Mouse (Mus musculus): ENCODE measurements at regions not wholly inside any gene's neighbourhood (a gene's known extent, or its start where the extent isn't known, plus 50 kb on each side); places are given as distances from the start of the nearest gene placed in this dataset.
A peak's percentile ranks its signal among the peaks of the same experiment; 100 is the strongest.

GRCm38 (mm10) chr6:47649451-47649931 lies 54.4 kb upstream of the Ezh2 start:
- Histone ChIP-seq H3K4me2 (replicated peaks; ENCODE audit: low read depth) (no peak overlapping the region), H3K36me3 (ENCODE audit: control insufficient read depth, insufficient read depth) (no peaks in the 10 kb centered on the region), H3K27ac (ENCODE audit: low read depth, low read length) (no peak overlapping the region), H3K27me3 (replicated peaks; ENCODE audit: control insufficient read depth, insufficient read depth, low read length) (no peaks in the 10 kb centered on the region), H3K4me1 (replicated peaks; ENCODE audit: control insufficient read depth, insufficient read depth, low read length) (no peaks in the 10 kb centered on the region), H3K4me3 (ENCODE audit: low read depth, low read length) (no peak overlapping the region), H3K9me3 (ENCODE audit: control insufficient read depth) (no peaks in the 10 kb centered on the region), H3K9ac (ENCODE audit: low read depth, low read length) (no peak overlapping the region)
- no peak for ATAC-seq
- WGBS = 68% methylated on average over 5 of the region's 5 CpGs
- no peak for TF ChIP-seq CTCF (IDR thresholded peaks at IDR 0.05; ENCODE audit: low read depth)

GRCm38 (mm10) chr6:47648899-47649298 lies 53.8 kb upstream of the Ezh2 start:
- WGBS = 91% methylated on average over 4 of the region's 5 CpGs
- H3K4me1 ChIP-seq (replicated peaks; ENCODE audit: control insufficient read depth, insufficient read depth, low read length) = no peaks in the 10 kb centered on the region
- H3K36me3 ChIP-seq (ENCODE audit: control insufficient read depth, insufficient read depth) = no peaks in the 10 kb centered on the region
- H3K9me3 ChIP-seq (ENCODE audit: control insufficient read depth) = no peaks in the 10 kb centered on the region
- no peak overlapping the region for H3K9ac ChIP-seq (ENCODE audit: low read depth, low read length)
- no peak for ATAC-seq
- no peak for TF ChIP-seq CTCF (IDR thresholded peaks at IDR 0.05; ENCODE audit: low read depth)
- no peak overlapping the region for H3K27ac ChIP-seq (ENCODE audit: low read depth, low read length)
- no peak overlapping the region for H3K4me3 ChIP-seq (ENCODE audit: low read depth, low read length)
- no peak overlapping the region for H3K4me2 ChIP-seq (replicated peaks; ENCODE audit: low read depth)
- H3K27me3 ChIP-seq (replicated peaks; ENCODE audit: control insufficient read depth, insufficient read depth, low read length) = no peaks in the 10 kb centered on the region

- Histone ChIP-seq H3K36me3 (ENCODE audit: control insufficient read depth, insufficient read depth) (no peaks in the 10 kb centered on the region), H3K4me2 (replicated peaks; ENCODE audit: low read depth) (no peak overlapping the region), H3K9me3 (ENCODE audit: control insufficient read depth) (no peaks in the 10 kb centered on the region), H3K9ac (ENCODE audit: low read depth, low read length) (no peak overlapping the region), H3K4me1 (replicated peaks; ENCODE audit: control insufficient read depth, insufficient read depth, low read length) (no peaks in the 10 kb centered on the region), H3K27me3 (replicated peaks; ENCODE audit: control insufficient read depth, insufficient read depth, low read length) (no peaks in the 10 kb centered on the region), H3K27ac (ENCODE audit: low read depth, low read length) (no peak overlapping the region), H3K4me3 (ENCODE audit: low read depth, low read length) (no peak overlapping the region)
- TF ChIP-seq CTCF (IDR thresholded peaks at IDR 0.05; ENCODE audit: low read depth) = no peak
- WGBS = 91% methylated on average over 7 of the region's 7 CpGs
- ATAC-seq = no peak
These were observed 53.2 kb upstream of the Ezh2 start for GRCm38 (mm10) chr6:47648316-47648715.

GRCm38 (mm10) chr6:47647876-47648275 lies 52.7 kb upstream of the Ezh2 start:
- Histone ChIP-seq H3K27ac (ENCODE audit: low read depth, low read length) (no peak overlapping the region), H3K9me3 (ENCODE audit: control insufficient read depth) (no peaks in the 10 kb centered on the region), H3K4me3 (ENCODE audit: low read depth, low read length) (no peak overlapping the region), H3K9ac (ENCODE audit: low read depth, low read length) (no peak overlapping the region), H3K36me3 (ENCODE audit: control insufficient read depth, insufficient read depth) (no peaks in the 10 kb centered on the region), H3K4me2 (replicated peaks; ENCODE audit: low read depth) (no peak overlapping the region), H3K27me3 (replicated peaks; ENCODE audit: control insufficient read depth, insufficient read depth, low read length) (no peaks in the 10 kb centered on the region), H3K4me1 (replicated peaks; ENCODE audit: control insufficient read depth, insufficient read depth, low read length) (no peaks in the 10 kb centered on the region)
- WGBS = 80% methylated on average over 8 of the region's 8 CpGs
- no peak for TF ChIP-seq CTCF (IDR thresholded peaks at IDR 0.05; ENCODE audit: low read depth)
- no peak for ATAC-seq

- WGBS = 65% methylated on average over 14 of the region's 14 CpGs
These were observed 51.8 kb upstream of the Ezh2 start for GRCm38 (mm10) chr6:47646731-47647567.

GRCm38 (mm10) chr6:47646022-47646421 lies 50.9 kb upstream of the Ezh2 start:
- 21% methylated on average over 1 of the region's 1 CpGs for WGBS
- no peaks in the 10 kb centered on the region for H3K9me3 ChIP-seq (ENCODE audit: control insufficient read depth)
- H3K27ac ChIP-seq (ENCODE audit: low read depth, low read length) = no peak overlapping the region
- no peaks in the 10 kb centered on the region for H3K4me1 ChIP-seq (replicated peaks; ENCODE audit: control insufficient read depth, insufficient read depth, low read length)
- no peak for TF ChIP-seq CTCF (IDR thresholded peaks at IDR 0.05; ENCODE audit: low read depth)
- H3K36me3 ChIP-seq (ENCODE audit: control insufficient read depth, insufficient read depth) = no peaks in the 10 kb centered on the region
- no peak overlapping the region for H3K9ac ChIP-seq (ENCODE audit: low read depth, low read length)
- H3K4me2 ChIP-seq (replicated peaks; ENCODE audit: low read depth) = no peak overlapping the region
- ATAC-seq = peak; percentile 62
- no peaks in the 10 kb centered on the region for H3K27me3 ChIP-seq (replicated peaks; ENCODE audit: control insufficient read depth, insufficient read depth, low read length)
- H3K4me3 ChIP-seq (ENCODE audit: low read depth, low read length) = no peak overlapping the region

More at GRCm38 (mm10) chr6:47646731-47647567, 51.8 kb upstream of the Ezh2 start:
- Histone ChIP-seq H3K4me2 (replicated peaks; ENCODE audit: low read depth) (no peak overlapping the region), H3K4me1 (replicated peaks; ENCODE audit: control insufficient read depth, insufficient read depth, low read length) (no peaks in the 10 kb centered on the region), H3K9ac (ENCODE audit: low read depth, low read length) (no peak overlapping the region), H3K9me3 (ENCODE audit: control insufficient read depth) (no peaks in the 10 kb centered on the region), H3K4me3 (ENCODE audit: low read depth, low read length) (no peak overlapping the region), H3K27ac (ENCODE audit: low read depth, low read length) (no peak overlapping the region), H3K36me3 (ENCODE audit: control insufficient read depth, insufficient read depth) (no peaks in the 10 kb centered on the region), H3K27me3 (replicated peaks; ENCODE audit: control insufficient read depth, insufficient read depth, low read length) (no peaks in the 10 kb centered on the region)
- TF ChIP-seq CTCF (IDR thresholded peaks at IDR 0.05; ENCODE audit: low read depth) = no peak
- no peak for ATAC-seq

All from intestine, postnatal 0 days (tissue).